Mouse (Mus musculus): ENCODE measurements around the gene Timp3.

- TF ChIP-seq ZC3H11A (IDR thresholded peaks at IDR 0.05; ENCODE audit: borderline replicate concordance, low read depth, low read length) (no peak), CHD2 (IDR thresholded peaks at IDR 0.05; ENCODE audit: low read depth, low read length) (no peak), MAFK (IDR thresholded peaks at IDR 0.05; ENCODE audit: insufficient read depth, low read depth, low read length) (no peak), HCFC1 (IDR thresholded peaks at IDR 0.05; ENCODE audit: borderline replicate concordance, insufficient read depth, low read length) (no peak), ZNF384 (IDR thresholded peaks at IDR 0.05; ENCODE audit: low read depth, low read length) (no peak)
Measured at GRCm38 (mm10) chr10:86279579-86280168, 20.5 kb upstream of the Timp3 start.
